Mouse (Mus musculus) embryonic stem cell, embryonic (primary cell): Measurements from ENCODE around the gene Gpatch3.

Experiments used
- CTCF ChIA-PET, 4 experiments: fragments of 300-600 bp in 2 of 4; fragments of 350-600 bp in 2 of 4; sonication (Branson Sonifier 250); formaldehyde crosslinking; loops; one replicate each; lab custom pipeline; 2022; ENCODE audit warnings: inconsistent platforms in 2 of 4; lab: Charles Lee
- POLR2A ChIA-PET, 4 experiments: fragments of 300-600 bp in 2 of 4; fragments of 350-600 bp in 2 of 4; sonication (Branson Sonifier 250); formaldehyde crosslinking; loops; one replicate each; lab custom pipeline; 2022; ENCODE audit warnings: antibody characterized with exemption in 4 of 4, inconsistent platforms in 1 of 4; lab: Charles Lee

The Gpatch3 gene

DNA sequence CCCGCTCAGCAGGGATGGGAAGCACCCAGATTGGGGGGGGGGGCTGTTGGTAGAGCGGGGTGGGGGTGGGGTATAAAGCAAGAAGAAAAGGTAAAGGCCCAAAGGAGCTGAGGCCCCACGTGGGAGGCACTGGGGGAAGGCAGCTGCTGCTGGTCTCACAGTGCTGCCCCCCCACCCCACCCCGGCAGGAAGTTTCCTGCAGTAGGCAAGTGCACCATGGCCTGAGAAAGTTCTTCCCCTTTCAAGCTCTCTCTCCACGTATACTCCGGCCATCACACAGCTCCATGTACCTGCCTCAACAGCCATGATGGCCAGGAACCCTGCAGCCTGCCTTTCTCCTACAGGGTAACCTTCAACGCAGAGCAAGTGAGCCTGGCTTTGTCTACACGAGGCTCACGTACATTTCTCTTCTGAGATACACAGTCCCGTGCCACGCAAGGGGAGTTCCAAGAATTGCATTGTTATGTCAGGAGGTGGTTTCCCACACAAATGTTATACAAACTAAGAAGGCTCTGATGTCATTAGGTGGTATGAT lies 47.7 kb downstream of the Gpatch3 start:
- CTCF ChIA-PET: interaction anchor here (0.6 to 4.9 kb wide), 23 partner anchors 9 to 1339 kb away, joined by 3 to 23 read pairs (median 4); partner anchors contain the start of genes Nudc (in 1 of the 4), Sfn (in 1 of the 4) and Zdhhc18 (in 1 of the 4)
- POLR2A ChIA-PET: interaction anchor here in 3 of 4 experiments (0.6 to 4.9 kb wide), 26 partner anchors 8 to 677 kb away, joined by 3 to 36 read pairs (median 4); partner anchors contain the start of genes Zdhhc18 (in 2 of the 3) and Gpatch3 (in 1 of the 3)

GRCm38 (mm10) chr4:133624830-133625229 lies 50.3 kb downstream of the Gpatch3 start:
- POLR2A ChIA-PET: interaction anchor here (0.6 to 4.9 kb wide), 32 partner anchors 8 to 524 kb away, joined by 3 to 36 read pairs (median 5); partner anchors contain the start of genes Gpatch3 (in 2 of the 4) and Arid1a (in 1 of the 4)
- CTCF ChIA-PET: interaction anchor here (0.6 to 4.8 kb wide), 13 partner anchors 9 to 374 kb away, joined by 3 to 21 read pairs (median 7); partner anchors contain the start of genes Zdhhc18 (in 2 of the 4) and Sfn (in 1 of the 4)

- CTCF ChIA-PET: interaction anchor here (0.6 to 4.8 kb wide), 16 partner anchors 8 to 347 kb away, joined by 3 to 21 read pairs (median 5); partner anchors contain the start of genes Zdhhc18 (in 2 of the 4) and Sfn (in 1 of the 4)
- POLR2A ChIA-PET: interaction anchor here (0.5 to 4.9 kb wide), 50 partner anchors 7 to 523 kb away, joined by 3 to 36 read pairs (median 4); partner anchors contain the start of genes Gpatch3 (in 2 of the 4), Arid1a (in 1 of the 4), Nudc (in 1 of the 4) and Pigv (in 1 of the 4)
These were observed 51.1 kb downstream of the Gpatch3 start for GRCm38 (mm10) chr4:133625621-133626071.

DNA sequence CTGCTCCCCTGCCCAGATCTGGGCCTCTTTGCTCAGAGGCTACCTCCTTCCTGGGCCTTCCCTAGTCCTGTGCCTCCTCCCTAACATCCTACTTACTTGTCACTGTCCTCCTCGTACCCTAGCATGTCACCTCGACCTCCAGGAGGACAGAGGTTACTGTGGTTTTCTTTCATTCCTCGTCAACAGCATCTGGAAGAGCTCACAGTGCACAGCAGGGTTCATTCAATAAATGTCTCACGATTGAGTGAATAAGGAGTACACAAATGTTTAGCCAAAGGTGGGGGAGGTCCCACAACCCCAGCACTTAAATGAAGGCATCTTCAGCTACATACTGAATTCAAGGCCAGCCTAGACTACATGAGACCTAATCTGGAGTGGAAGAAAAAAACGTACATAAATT lies 51.7 kb downstream of the Gpatch3 start:
- POLR2A ChIA-PET: interaction anchor here (0.5 to 4.9 kb wide), 42 partner anchors 7 to 489 kb away, joined by 3 to 36 read pairs (median 4); partner anchors contain the start of genes Gpatch3 (in 2 of the 4), Arid1a (in 1 of the 4), Nudc (in 1 of the 4) and Pigv (in 1 of the 4)

DNA sequence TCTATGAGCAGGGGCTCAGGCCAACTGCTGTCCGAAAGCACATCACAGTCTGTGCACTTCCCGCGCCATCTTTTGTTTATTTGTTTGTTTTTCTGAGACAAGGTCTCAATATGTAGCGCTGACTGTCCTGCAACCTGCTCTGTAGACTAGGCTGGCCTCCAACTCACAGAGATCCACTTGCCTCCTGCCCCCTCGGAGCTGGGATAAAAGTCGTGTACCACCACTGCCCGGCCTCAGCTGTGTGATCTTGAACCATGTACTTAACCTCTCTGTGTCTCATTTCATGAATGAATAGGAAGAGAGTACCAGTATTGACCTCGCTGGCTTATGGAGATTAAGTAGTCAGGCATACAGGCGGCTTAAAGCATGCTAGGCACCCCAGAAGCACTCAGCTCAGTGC lies 52.1 kb downstream of the Gpatch3 start:
- ChIA-PET POLR2A (interaction anchor here in 2 of 4 experiments (0.5 to 3.7 kb wide), 17 partner anchors 9 to 298 kb away, joined by 3 to 23 read pairs (median 6); partner anchors contain the start of gene Sfn (in 1 of the 2)), CTCF (interaction anchor here (0.6 to 4.8 kb wide), 9 partner anchors 12 to 25 kb away, joined by 3 to 21 read pairs (median 5); partner anchors contain the start of gene Sfn (in 1 of the 4))

More for the DNA sequence above, 51.7 kb downstream of the Gpatch3 start:
- CTCF ChIA-PET: interaction anchor here (0.6 to 4.8 kb wide), 13 partner anchors 7 to 347 kb away, joined by 3 to 21 read pairs (median 7); partner anchors contain the start of genes Zdhhc18 (in 2 of the 4) and Sfn (in 1 of the 4)

GRCm38 (mm10) chr4:133627039-133627438 lies 52.5 kb downstream of the Gpatch3 start:
- CTCF ChIA-PET: interaction anchor here (0.6 to 4.8 kb wide), 11 partner anchors 13 to 65 kb away, joined by 3 to 21 read pairs (median 4); partner anchors contain the start of gene Sfn (in 1 of the 4)
- POLR2A ChIA-PET: interaction anchor here in 3 of 4 experiments (0.5 to 3.7 kb wide), 18 partner anchors 9 to 298 kb away, joined by 3 to 23 read pairs (median 4); partner anchors contain the start of genes Sfn (in 1 of the 3) and Zdhhc18 (in 1 of the 3)

DNA sequence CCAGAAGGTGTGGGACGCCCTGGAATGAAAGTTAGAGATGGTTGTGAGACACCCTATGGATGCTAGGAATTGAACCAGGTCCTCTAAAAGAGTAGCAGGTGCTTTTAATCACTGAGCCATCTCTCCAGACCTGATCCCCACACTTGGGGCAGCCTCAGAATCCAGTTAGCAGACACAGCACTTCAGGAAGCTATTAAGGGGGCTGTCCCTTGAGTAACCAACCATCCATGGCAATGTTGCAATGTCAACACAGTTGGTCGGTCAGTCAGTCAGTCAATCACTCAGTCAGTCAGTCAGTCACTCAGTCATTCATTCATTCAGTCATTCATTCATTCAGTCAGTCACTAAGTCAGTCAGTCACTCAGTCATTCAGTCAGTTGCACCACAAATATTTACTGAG lies 54.0 kb downstream of the Gpatch3 start:
- CTCF ChIA-PET: interaction anchor here in 2 of 4 experiments (0.6 to 4.8 kb wide), 5 partner anchors 14 to 22 kb away, joined by 3 to 20 read pairs (median 4); partner anchors contain the start of gene Zdhhc18 (in 2 of the 2)
- POLR2A ChIA-PET: interaction anchor here in 3 of 4 experiments (0.8 to 2.9 kb wide), 12 partner anchors 9 to 148 kb away, joined by 3 to 9 read pairs (median 3); partner anchors contain the start of genes Tent5b (in 1 of the 3) and Zdhhc18 (in 1 of the 3)

GRCm38 (mm10) chr4:133629191-133629590 lies 54.6 kb downstream of the Gpatch3 start:
- ChIA-PET POLR2A (interaction anchor here (0.6 to 2.9 kb wide), 13 partner anchors 8 to 123 kb away, joined by 3 to 9 read pairs (median 3); partner anchors contain the start of gene Sfn (in 1 of the 4)), CTCF (interaction anchor here in 3 of 4 experiments (0.6 to 4.8 kb wide), 6 partner anchors 10 to 21 kb away, joined by 3 to 20 read pairs (median 4); partner anchors contain the start of gene Zdhhc18 (in 2 of the 3))

- ChIA-PET CTCF (interaction anchor here in 1 of 4 experiments (0.7 to 1.9 kb wide), 3 partner anchors 20 to 28 kb away, joined by 3 to 6 read pairs (median 3); partner anchors contain the start of genes Sfn and Zdhhc18), POLR2A (interaction anchor here in 3 of 4 experiments (0.7 to 3.0 kb wide), 9 partner anchors 9 to 238 kb away, joined by 3 to 10 read pairs (median 3); no protein-coding TSS in a partner anchor)
These were observed 55.9 kb downstream of the Gpatch3 start for GRCm38 (mm10) chr4:133630326-133630920.

GRCm38 (mm10) chr4:133631071-133631768 lies 56.7 kb downstream of the Gpatch3 start:
- ChIA-PET CTCF (interaction anchor here (0.6 to 1.3 kb wide), 9 partner anchors 17 to 685 kb away, joined by 3 to 6 read pairs (median 4); partner anchors contain the start of gene Zdhhc18 (in 3 of the 4)), POLR2A (interaction anchor here in 3 of 4 experiments (0.8 to 3.4 kb wide), 20 partner anchors 7 to 209 kb away, joined by 3 to 36 read pairs (median 4); partner anchors contain the start of genes Gpatch3 (in 1 of the 3), Nudc (in 1 of the 3), Trnp1 (in 1 of the 3) and Zdhhc18 (in 1 of the 3))

DNA sequence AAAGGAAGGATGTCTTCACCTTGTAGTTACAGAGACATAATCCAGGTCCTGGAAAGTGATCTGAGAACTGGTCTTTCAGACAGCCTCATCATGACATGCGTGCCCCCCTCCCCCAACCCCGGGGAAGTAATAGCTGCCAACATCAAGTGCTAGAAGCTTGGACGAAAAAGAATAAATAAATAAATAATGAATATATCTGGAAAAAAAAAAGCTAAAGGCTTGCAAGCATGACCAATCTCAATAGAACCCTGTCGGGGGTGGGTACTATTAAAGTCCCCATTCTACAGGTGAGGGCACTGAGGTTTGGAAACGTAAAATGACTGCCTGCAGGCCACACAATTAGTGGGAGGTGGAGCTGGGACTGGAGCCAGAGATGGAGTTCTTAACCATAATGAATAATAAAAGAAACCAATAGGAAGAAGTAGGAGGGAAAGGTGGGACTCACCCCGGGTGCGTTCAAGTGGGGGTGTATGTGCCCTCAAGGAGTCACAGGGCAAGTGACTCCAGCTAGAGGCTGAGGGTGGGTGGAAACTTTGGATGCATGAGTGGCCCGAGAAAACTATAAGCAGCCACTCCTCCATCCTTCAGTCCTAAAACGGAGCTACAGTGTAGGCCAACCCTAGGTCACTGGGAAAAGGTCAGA lies 57.3 kb downstream of the Gpatch3 start:
- ChIA-PET CTCF (interaction anchor here (0.5 to 1.3 kb wide), 15 partner anchors 10 to 684 kb away, joined by 3 to 6 read pairs (median 4); partner anchors contain the start of gene Zdhhc18 (in 3 of the 4)), POLR2A (interaction anchor here in 3 of 4 experiments (0.8 to 3.4 kb wide), 26 partner anchors 8 to 279 kb away, joined by 3 to 36 read pairs (median 4); partner anchors contain the start of genes Gpatch3 (in 1 of the 3), Nudc (in 1 of the 3), Trnp1 (in 1 of the 3) and Zdhhc18 (in 1 of the 3))

DNA sequence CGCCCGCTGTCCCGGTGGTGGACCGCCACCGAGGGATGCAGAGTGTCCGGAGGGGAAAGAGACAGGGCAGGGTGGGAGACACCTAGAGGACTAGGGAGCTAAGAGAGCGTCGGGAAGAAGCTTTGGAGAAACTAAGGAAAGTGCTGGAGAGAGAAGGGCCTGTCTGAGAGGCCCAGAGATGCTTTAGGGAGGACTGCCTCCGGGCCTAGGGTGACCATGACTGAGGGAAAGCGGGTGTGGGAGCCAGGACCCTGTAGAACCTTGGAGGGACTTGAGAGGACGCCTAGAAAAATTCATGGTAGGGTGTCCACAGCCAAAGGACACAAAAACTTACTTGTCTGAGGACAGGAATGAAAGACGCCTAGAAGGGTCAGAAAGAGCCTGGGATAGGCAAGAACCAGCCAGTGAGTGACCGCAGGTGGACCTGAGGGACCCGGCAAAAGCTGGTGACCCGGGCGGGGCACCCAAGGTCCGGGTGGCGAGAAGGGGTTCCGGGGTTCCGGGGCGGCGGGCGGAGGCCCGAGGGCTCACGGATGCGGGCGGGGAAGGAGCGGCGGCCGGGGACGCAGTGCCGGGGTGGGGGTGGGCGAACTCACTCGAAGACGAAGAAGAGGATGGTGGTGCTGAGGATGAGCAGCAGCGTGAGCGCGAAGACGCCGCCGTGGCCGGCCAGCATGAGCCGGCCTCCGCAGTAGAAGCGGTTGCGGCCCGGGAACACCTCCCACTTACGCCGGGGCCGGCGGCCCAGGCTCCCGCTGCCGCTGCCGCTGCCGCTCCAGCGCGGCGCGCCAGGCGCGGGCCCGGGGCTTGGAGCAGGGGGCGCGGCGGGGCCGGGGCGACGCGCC lies 58.2 kb downstream of the Gpatch3 start:
- POLR2A ChIA-PET: interaction anchor here in 3 of 4 experiments (0.6 to 3.4 kb wide), 50 partner anchors 8 to 554 kb away, joined by 3 to 36 read pairs (median 4); partner anchors contain the start of genes Zdhhc18 (in 2 of the 3), Cep85 (in 1 of the 3), Gpatch3 (in 1 of the 3) and Gpn2 (in 1 of the 3)
- CTCF ChIA-PET: interaction anchor here (0.5 to 1.9 kb wide), 28 partner anchors 8 to 232 kb away, joined by 3 to 13 read pairs (median 5); partner anchors contain the start of genes Zdhhc18 (in 2 of the 4) and Gpn2 (in 1 of the 4)

DNA sequence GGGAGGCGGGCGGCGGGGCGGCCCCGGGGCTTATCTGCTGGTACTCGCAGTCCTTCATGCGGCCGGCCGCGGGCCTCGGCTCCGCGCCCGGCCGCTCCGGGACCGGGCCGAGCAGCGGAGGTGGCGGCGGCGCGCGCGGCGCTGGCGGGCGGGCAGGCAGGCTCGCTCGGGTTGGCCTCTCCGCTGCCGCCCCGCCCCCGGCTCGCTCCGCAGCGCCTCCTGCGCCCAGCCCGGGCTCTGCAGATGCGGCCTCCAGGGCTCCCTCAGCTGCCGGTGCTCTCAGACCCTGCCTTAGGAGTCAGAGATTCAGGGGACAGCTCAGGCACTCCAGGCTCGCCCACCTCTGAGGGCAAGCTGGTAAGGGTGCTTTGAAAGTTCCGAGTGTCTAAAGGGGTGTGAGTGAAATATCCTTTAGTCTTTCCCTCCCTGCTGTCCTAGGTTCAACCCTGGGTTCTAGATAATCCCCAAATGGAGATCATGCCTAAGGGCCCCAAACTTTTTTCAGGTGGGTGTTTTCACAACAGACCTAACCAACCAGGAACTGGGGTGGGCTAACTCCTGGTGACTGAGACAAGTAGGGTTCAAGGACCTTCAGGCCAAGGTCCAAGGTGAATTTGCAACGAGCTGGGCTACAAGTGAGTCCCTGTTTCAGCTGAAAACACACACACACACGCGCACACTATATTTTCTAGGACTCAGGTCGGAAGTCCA lies 58.9 kb downstream of the Gpatch3 start:
- ChIA-PET POLR2A (interaction anchor here in 3 of 4 experiments (0.6 to 3.4 kb wide), 58 partner anchors 8 to 553 kb away, joined by 3 to 36 read pairs (median 4); partner anchors contain the start of genes Zdhhc18 (in 2 of the 3), Cep85 (in 1 of the 3), Gpatch3 (in 1 of the 3) and Gpn2 (in 1 of the 3)), CTCF (interaction anchor here in 3 of 4 experiments (0.5 to 1.9 kb wide), 26 partner anchors 8 to 231 kb away, joined by 3 to 13 read pairs (median 4); partner anchors contain the start of gene Zdhhc18 (in 3 of the 3))
